Mouse (Mus musculus) midbrain, embryonic 11.5 days (tissue): ENCODE measurements around the gene 1810046K07Rik. TPM values are rescaled to one million over a fixed set of nuclear protein-coding genes. Genes with fewer than 3 reads are reported as not detected.

Source experiments
- ATAC-seq: fragments of 200-750 bp; cut with Nextera tagmentation; 2 replicates; pipeline ENCODE4 v1.8.0; 2017; ENCODE audit warnings: moderate TSS enrichment, moderate library complexity; ENCODE audit not compliant: low FRiP score
- DNase-seq: peaks from one replicate; pipeline ENCODE4 v3.0.0; 2015; ENCODE audit warnings: low spot score; ENCODE audit errors: missing footprints
- H3K27ac ChIP-seq: fragments of 300-500 bp; sonication (generic); 2 replicates; pipeline ENCODE4 v1.5.1; 2014; ENCODE audit warnings: low read depth, low read length
- H3K27me3 ChIP-seq: fragments of 300-500 bp; sonication (generic); 2 replicates; pipeline ENCODE4 v1.6.1; 2014; ENCODE audit warnings: mild to moderate bottlenecking, low read length, moderate library complexity, mixed read lengths; ENCODE audit not compliant: control insufficient read depth, insufficient read depth
- H3K36me3 ChIP-seq: fragments of 300-500 bp; sonication (generic); 2 replicates; pipeline ENCODE4 v1.6.1; 2014; ENCODE audit warnings: mild to moderate bottlenecking, low read length, moderate library complexity, mixed read lengths; ENCODE audit not compliant: control insufficient read depth, insufficient read depth
- H3K4me1 ChIP-seq: fragments of 300-500 bp; sonication (generic); 2 replicates; pipeline ENCODE4 v1.6.1; 2014; ENCODE audit warnings: low read length; ENCODE audit not compliant: control insufficient read depth, insufficient read depth
- H3K4me2 ChIP-seq: fragments of 300-500 bp; sonication (generic); 2 replicates; pipeline ENCODE4 v1.6.1; 2014; ENCODE audit warnings: mild to moderate bottlenecking, moderate library complexity
- H3K4me3 ChIP-seq: fragments of 300-500 bp; sonication (generic); 2 replicates; pipeline ENCODE4 v1.5.1; 2014; ENCODE audit warnings: low read depth, low read length
- H3K9ac ChIP-seq: fragments of 300-500 bp; sonication (generic); 2 replicates; pipeline ENCODE4 v1.6.1; 2014; ENCODE audit warnings: low read length
- H3K9me3 ChIP-seq: fragments of 300-500 bp; sonication (generic); 2 replicates; pipeline ENCODE4 v1.6.1; 2016; ENCODE audit warnings: low read length; ENCODE audit not compliant: control insufficient read depth
- WGBS: fragments of 180-500 bp; shearing (Covaris S2); extraction: QIAGEN DNeasy Blood & Tissue Kit; methylation state at CpG from one replicate; pipeline ENCODE4 v1.1.7; 2014; 5-methylcytosine and 5-hydroxymethylcytosine counted together
- polyA plus RNA-seq: library from polyadenylated mRNA; unstranded; fragments of >200 nt; fragmentation: Nextera tagmentation; extraction: Ambion mirVana; gene quantifications from 2 replicates; pipeline ENCODE4 v1.2.1, GENCODE M21; 2014

Gene 1810046K07Rik
- polyA plus RNA-seq, 1 experiment from 2014 or later: not detected

DNA sequence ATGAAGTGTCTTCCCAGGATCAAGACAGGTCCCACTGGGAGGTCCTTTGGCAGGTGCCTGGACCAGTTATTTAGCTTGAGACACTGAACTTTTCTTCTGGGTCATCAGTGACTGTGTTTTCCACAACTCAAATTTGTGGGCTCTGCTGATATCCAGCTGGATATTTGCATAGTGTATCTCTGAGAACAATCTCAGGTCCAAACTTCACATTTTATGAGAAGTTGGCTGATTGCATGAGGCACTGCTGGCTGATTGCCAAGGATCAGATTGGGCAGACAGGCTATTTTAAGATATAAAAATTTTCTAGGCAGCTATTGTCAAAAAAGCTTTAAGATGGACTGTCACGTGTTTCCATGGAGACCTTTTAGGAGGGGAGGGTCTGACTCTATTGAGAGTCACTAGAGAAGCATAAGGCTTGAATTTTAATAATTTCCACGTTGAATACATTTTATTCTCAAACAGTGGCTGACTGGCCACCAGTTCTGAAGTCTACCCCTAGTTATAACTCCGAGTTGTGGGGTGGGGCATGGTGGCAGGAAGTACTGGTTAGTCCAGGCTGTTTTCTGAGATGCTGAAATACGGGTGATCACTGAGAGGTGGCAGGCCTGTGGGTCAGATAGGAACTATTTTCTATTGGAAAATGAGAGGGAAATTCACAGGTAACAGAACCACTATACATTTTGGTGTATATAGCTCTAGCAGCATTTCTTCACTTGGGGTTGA lies 71.8 kb downstream of the 1810046K07Rik start:
- 79% methylated on average over 4 of the region's 4 CpGs for WGBS
- no peak for ATAC-seq
- DNase-seq: no peak

More for the DNA sequence above, 71.8 kb downstream of the 1810046K07Rik start:
- Histone ChIP-seq H3K4me1 (no peaks in the 10 kb centered on the region), H3K4me2 (no peak overlapping the region), H3K4me3 (no peak overlapping the region), H3K27me3 (no peaks in the 10 kb centered on the region), H3K9me3 (no peaks in the 10 kb centered on the region), H3K36me3 (no peaks in the 10 kb centered on the region), H3K9ac (no peak overlapping the region), H3K27ac (no peak overlapping the region)

Other genes with a start within 250 kb of the 1810046K07Rik start
- not detected in 2 replicates for gene 4833427G06Rik, start 226.8 kb downstream of the 1810046K07Rik start, polyA plus RNA-seq
- not detected in 2 replicates for gene Gm32742, start 163.4 kb downstream of the 1810046K07Rik start, polyA plus RNA-seq
- gene Pou2af1, start 115.2 kb downstream of the 1810046K07Rik start, polyA plus RNA-seq: 0.05 TPM in 1 of 2 replicates, not detected in the other
- gene Colca2, start 50.3 kb downstream of the 1810046K07Rik start, polyA plus RNA-seq: 1.1 and 1.6 TPM in 2 replicates